Mouse (Mus musculus): Measurements from ENCODE around the gene Stard10.

GRCm38 (mm10) chr7:101354423-101354822, 37.5 kb downstream of the Stard10 start:
- TF ChIP-seq CTCF (IDR thresholded peaks at IDR 0.05; ENCODE audit: control insufficient read depth, insufficient read depth, low read length) (no peak), POLR2A (IDR thresholded peaks at IDR 0.05; ENCODE audit: borderline replicate concordance, control insufficient read depth, low read depth, low read length) (no peak)

All from bone marrow, adult 2 months (tissue).